Mouse (Mus musculus): ENCODE measurements around the gene Lrrc3c.

GRCm38 (mm10) chr11:98582551-98583264, 15.4 kb upstream of the Lrrc3c start:
- no peak for TF ChIP-seq CTCF (IDR thresholded peaks at IDR 0.05; ENCODE audit: control insufficient read depth, insufficient read depth, insufficient read length)
- no peak for TF ChIP-seq USF1 (IDR thresholded peaks at IDR 0.05; ENCODE audit: low read depth)
- TF ChIP-seq MYOG (IDR thresholded peaks at IDR 0.05; ENCODE audit: control insufficient read depth, extremely low read depth, insufficient read length): no peak
- TF ChIP-seq MYOD1 (IDR thresholded peaks at IDR 0.05; ENCODE audit: control insufficient read depth, insufficient read length, low read depth): no peak

Data from C2C12 (cell line).